Mouse (Mus musculus): Measurements from ENCODE around the gene Prelid1. TPM values are rescaled to one million over a fixed set of nuclear protein-coding genes. Genes with fewer than 3 reads are reported as not detected.

Prelid1 gene
- total RNA-seq, 1 experiment from 2014 or later = 93.3 TPM

Other genes with a start within 250 kb of the Prelid1 start
- 57.7 and 74.5 TPM in 2 replicates for gene Uimc1, start 220.2 kb upstream of the Prelid1 start, total RNA-seq (2017)
- gene Zfp346, start 215.2 kb upstream of the Prelid1 start, total RNA-seq (2017) = 13.2 and 14.7 TPM in 2 replicates
- gene Gm17617, start 187.0 kb upstream of the Prelid1 start, total RNA-seq (2017) = not detected in 2 replicates
- gene Fgfr4, start 167.9 kb upstream of the Prelid1 start, total RNA-seq (2017) = not detected in 2 replicates
- gene Nsd1, start 110.7 kb upstream of the Prelid1 start, total RNA-seq (2017) = 110 and 124 TPM in 2 replicates
- gene Rab24, start 1.4 kb downstream of the Prelid1 start, total RNA-seq (2017) = 22.3 and 31.5 TPM in 2 replicates
- 6.2 and 9.0 TPM in 2 replicates for gene Mxd3, start 9.3 kb downstream of the Prelid1 start, total RNA-seq (2017)
- 83.6 and 85.1 TPM in 2 replicates for gene Lman2, start 42.3 kb downstream of the Prelid1 start, total RNA-seq (2017)
- 4.2 and 8.7 TPM in 2 replicates for gene Rgs14, start 49.2 kb downstream of the Prelid1 start, total RNA-seq (2017)
- gene Slc34a1, start 77.7 kb downstream of the Prelid1 start, total RNA-seq (2017) = not detected in 2 replicates
- not detected in 2 replicates for gene Pfn3, start 94.7 kb downstream of the Prelid1 start, total RNA-seq (2017)
- gene F12, start 106.3 kb downstream of the Prelid1 start, total RNA-seq (2017) = not detected in 2 replicates
- 68.9 and 84.5 TPM in 2 replicates for gene Grk6, start 124.6 kb downstream of the Prelid1 start, total RNA-seq (2017)
- gene Prr7, start 143.8 kb downstream of the Prelid1 start, total RNA-seq (2017) = 0.27 TPM in 1 of 2 replicates, not detected in the other
- 1.1 and 5.3 TPM in 2 replicates for gene Dbn1, start 167.6 kb downstream of the Prelid1 start, total RNA-seq (2017)
- gene Pdlim7, start 193.2 kb downstream of the Prelid1 start, total RNA-seq (2017) = 4.6 and 12.2 TPM in 2 replicates
- 8.3 and 9.6 TPM in 2 replicates for gene Dok3, start 208.8 kb downstream of the Prelid1 start, total RNA-seq (2017)
- gene Ddx41, start 216.2 kb downstream of the Prelid1 start, total RNA-seq (2017) = 59.8 and 62.8 TPM in 2 replicates